Mouse (Mus musculus): ENCODE measurements around the gene Mcu.

- TF ChIP-seq EP300 (IDR thresholded peaks at IDR 0.05; ENCODE audit: low read depth): no peak
- no peak for TF ChIP-seq CTCF (IDR thresholded peaks at IDR 0.05; ENCODE audit: low read depth)
Measured at GRCm38 (mm10) chr10:59459767-59460166, 156.7 kb downstream of the Mcu start.

Measured in heart, postnatal 0 days (tissue).